Mouse (Mus musculus): ENCODE data around the gene Celsr2. TPM values are rescaled to one million over a fixed set of nuclear protein-coding genes. Genes with fewer than 3 reads are reported as not detected.

Gene Celsr2
- polyA plus RNA-seq, 1 experiment: 60.5 TPM

GRCm38 (mm10) chr3:108424944-108425623 lies 9.7 kb upstream of the Celsr2 start:
- TF ChIP-seq POLR2A (IDR thresholded peaks at IDR 0.05; ENCODE audit: low read depth, low read length): no peak
- H3K27me3 ChIP-seq (replicated peaks; ENCODE audit: control insufficient read depth, insufficient read depth, low read length): no peaks in the 10 kb centered on the region
- 86% methylated on average over 7 of the region's 7 CpGs for WGBS

GRCm38 (mm10) chr3:108423844-108424801 lies 8.8 kb upstream of the Celsr2 start:
- no peak overlapping the region for H3K4me3 ChIP-seq (ENCODE audit: insufficient read depth, low read depth, low read length)
- H3K27me3 ChIP-seq (replicated peaks; ENCODE audit: control insufficient read depth, insufficient read depth, low read length): no peaks in the 10 kb centered on the region
- peak; percentile 71 for DNase-seq
- peaks cover 3% of the 10 kb centered on the region; the same call in 1 of the 2 replicates for H3K36me3 ChIP-seq (ENCODE audit: control insufficient read depth, insufficient read depth, low read length)
- peaks cover 5% of the 10 kb centered on the region; the same call in 1 of the 2 replicates for H3K4me1 ChIP-seq (ENCODE audit: control insufficient read depth, insufficient read depth, low read length)
- TF ChIP-seq CTCF (conservative IDR thresholded peaks at IDR 0.05; ENCODE audit: insufficient read depth, insufficient read length, low read depth, low read length) (no peak), POLR2A (IDR thresholded peaks at IDR 0.05; ENCODE audit: low read depth, low read length) (no peak)
- H3K27ac ChIP-seq (ENCODE audit: insufficient read depth, low read depth, low read length): no peak overlapping the region
- 22% methylated on average over 11 of the region's 11 CpGs for WGBS

More at GRCm38 (mm10) chr3:108424944-108425623, 9.7 kb upstream of the Celsr2 start:
- Histone ChIP-seq H3K27ac (ENCODE audit: insufficient read depth, low read depth, low read length) (no peak overlapping the region), H3K4me1 (ENCODE audit: control insufficient read depth, insufficient read depth, low read length) (peaks cover 5% of the 10 kb centered on the region; the same call in 1 of the 2 replicates), H3K4me3 (ENCODE audit: insufficient read depth, low read depth, low read length) (no peak overlapping the region), H3K36me3 (ENCODE audit: control insufficient read depth, insufficient read depth, low read length) (peaks cover 3% of the 10 kb centered on the region; the same call in 1 of the 2 replicates)
- no peak for DNase-seq

- Histone ChIP-seq H3K36me3 (ENCODE audit: control insufficient read depth, insufficient read depth, low read length) (peaks cover under 1% of the 10 kb centered on the region; the same call in 1 of the 2 replicates), H3K27ac (ENCODE audit: insufficient read depth, low read depth, low read length) (no peak overlapping the region), H3K4me3 (ENCODE audit: insufficient read depth, low read depth, low read length) (no peak overlapping the region), H3K27me3 (replicated peaks; ENCODE audit: control insufficient read depth, insufficient read depth, low read length) (no peaks in the 10 kb centered on the region), H3K4me1 (ENCODE audit: control insufficient read depth, insufficient read depth, low read length) (peaks cover 5% of the 10 kb centered on the region; the same call in 1 of the 2 replicates)
- TF ChIP-seq POLR2A (IDR thresholded peaks at IDR 0.05; ENCODE audit: low read depth, low read length) (no peak), CTCF (conservative IDR thresholded peaks at IDR 0.05; ENCODE audit: insufficient read depth, insufficient read length, low read depth, low read length) (no peak)
- no peak for DNase-seq
- WGBS: 53% methylated on average over 6 of the region's 6 CpGs
Observed at GRCm38 (mm10) chr3:108423006-108423405, 7.7 kb upstream of the Celsr2 start.

- DNase-seq: peak; percentile 84
- Histone ChIP-seq H3K27me3 (replicated peaks; ENCODE audit: control insufficient read depth, insufficient read depth, low read length) (no peaks in the 10 kb centered on the region), H3K36me3 (ENCODE audit: control insufficient read depth, insufficient read depth, low read length) (no peaks in the 10 kb centered on the region), H3K4me3 (ENCODE audit: insufficient read depth, low read depth, low read length) (peak overlapping the region; percentile 80), H3K27ac (ENCODE audit: insufficient read depth, low read depth, low read length) (peak overlapping the region; percentile 36), H3K4me1 (ENCODE audit: control insufficient read depth, insufficient read depth, low read length) (peaks cover 25% of the 10 kb centered on the region)
- WGBS: 1% methylated on average over 45 of the region's 48 CpGs
- TF ChIP-seq CTCF (conservative IDR thresholded peaks at IDR 0.05; ENCODE audit: insufficient read depth, insufficient read length, low read depth, low read length): no peak
- TF ChIP-seq POLR2A (IDR thresholded peaks at IDR 0.05; ENCODE audit: low read depth, low read length): no peak
Observed at GRCm38 (mm10) chr3:108415831-108416223, 475 bp upstream of the Celsr2 start.

GRCm38 (mm10) chr3:108413634-108414360 lies 1.6 kb downstream of the Celsr2 start:
- DNase-seq: no peak
- no peak overlapping the region for H3K4me3 ChIP-seq (ENCODE audit: insufficient read depth, low read depth, low read length)
- no peaks in the 10 kb centered on the region for H3K36me3 ChIP-seq (ENCODE audit: control insufficient read depth, insufficient read depth, low read length)
- TF ChIP-seq POLR2A (IDR thresholded peaks at IDR 0.05; ENCODE audit: low read depth, low read length): no peak
- TF ChIP-seq CTCF (conservative IDR thresholded peaks at IDR 0.05; ENCODE audit: insufficient read depth, insufficient read length, low read depth, low read length): no peak
- 96% methylated on average over 35 of the region's 35 CpGs for WGBS
- H3K27me3 ChIP-seq (replicated peaks; ENCODE audit: control insufficient read depth, insufficient read depth, low read length): no peaks in the 10 kb centered on the region
- no peak overlapping the region for H3K27ac ChIP-seq (ENCODE audit: insufficient read depth, low read depth, low read length)
- peaks cover 44% of the 10 kb centered on the region for H3K4me1 ChIP-seq (ENCODE audit: control insufficient read depth, insufficient read depth, low read length)

- 29% methylated on average over 8 of the region's 8 CpGs for WGBS
Observed at GRCm38 (mm10) chr3:108411754-108412121, 3.6 kb downstream of the Celsr2 start.

More at GRCm38 (mm10) chr3:108411754-108412121, 3.6 kb downstream of the Celsr2 start:
- no peak for TF ChIP-seq POLR2A (IDR thresholded peaks at IDR 0.05; ENCODE audit: low read depth, low read length)
- TF ChIP-seq CTCF (conservative IDR thresholded peaks at IDR 0.05; ENCODE audit: insufficient read depth, insufficient read length, low read depth, low read length): no peak
- peaks cover 50% of the 10 kb centered on the region for H3K4me1 ChIP-seq (ENCODE audit: control insufficient read depth, insufficient read depth, low read length)
- no peaks in the 10 kb centered on the region for H3K27me3 ChIP-seq (replicated peaks; ENCODE audit: control insufficient read depth, insufficient read depth, low read length)
- peak overlapping the region; percentile 96 for H3K27ac ChIP-seq (ENCODE audit: insufficient read depth, low read depth, low read length)
- peak; percentile 97 for DNase-seq
- peak overlapping the region; percentile 18; the same call in 1 of the 2 replicates for H3K4me3 ChIP-seq (ENCODE audit: insufficient read depth, low read depth, low read length)
- no peaks in the 10 kb centered on the region for H3K36me3 ChIP-seq (ENCODE audit: control insufficient read depth, insufficient read depth, low read length)
